Mouse (Mus musculus) forebrain, postnatal 0 days (tissue): ENCODE measurements around the gene Ebf1. TPM values are rescaled to one million over a fixed set of nuclear protein-coding genes. Genes with fewer than 3 reads are reported as not detected.
A peak's percentile ranks its signal among the peaks of the same experiment; 100 is the strongest.

Experiments used
- ATAC-seq: fragments of 200-750 bp; cut with Nextera tagmentation; 2 replicates; pipeline ENCODE4 v1.8.0; 2017; ENCODE audit warnings: mild to moderate bottlenecking, moderate library complexity
- DNase-seq: peaks from one replicate; pipeline ENCODE4 v3.0.0-alpha.2; 2015
- H3K27ac ChIP-seq: fragments of 300-500 bp; sonication (generic); 2 replicates; pipeline ENCODE4 v1.5.1; 2014; ENCODE audit warnings: low read depth, mild to moderate bottlenecking, antibody characterized with exemption, low read length, moderate library complexity, mixed read lengths
- H3K27me3 ChIP-seq: fragments of 300-500 bp; sonication (generic); 2 replicates; pipeline ENCODE4 v1.6.1; 2014; ENCODE audit warnings: mild to moderate bottlenecking, low read length, mixed read lengths; ENCODE audit not compliant: insufficient read depth
- H3K36me3 ChIP-seq: fragments of 300-500 bp; sonication (generic); 2 replicates; pipeline ENCODE4 v1.6.1; 2014; ENCODE audit warnings: mild to moderate bottlenecking, moderate library complexity; ENCODE audit not compliant: insufficient read depth
- H3K4me1 ChIP-seq: fragments of 300-500 bp; sonication (generic); 2 replicates; pipeline ENCODE4 v1.6.1; 2014; ENCODE audit warnings: antibody characterized with exemption; ENCODE audit not compliant: insufficient read depth
- H3K4me2 ChIP-seq: fragments of 300-500 bp; sonication (generic); 2 replicates; pipeline ENCODE4 v1.6.1; 2014; ENCODE audit warnings: low read depth, mild to moderate bottlenecking, moderate library complexity
- H3K4me3 ChIP-seq: fragments of 300-500 bp; sonication (generic); 2 replicates; pipeline ENCODE4 v1.5.1; 2014; ENCODE audit warnings: low read depth, low read length, mixed read lengths
- H3K9ac ChIP-seq: fragments of 300-500 bp; sonication (generic); 2 replicates; pipeline ENCODE4 v1.6.1; 2014; ENCODE audit warnings: mild to moderate bottlenecking
- H3K9me3 ChIP-seq: fragments of 300-500 bp; sonication (generic); 2 replicates; pipeline ENCODE4 v1.6.1; 2016; ENCODE audit warnings: low read length
- CTCF ChIP-seq: sonication (generic); IDR thresholded peaks from 2 replicates; pipeline ENCODE4 v1.5.1; 2016; ENCODE audit warnings: antibody characterized with exemption, control low read depth, low read depth
- WGBS: fragments of 180-500 bp; shearing (Covaris S2); extraction: QIAGEN DNeasy Blood & Tissue Kit; methylation state at CpG from one replicate; pipeline ENCODE4 v1.1.7; 2014; 5-methylcytosine and 5-hydroxymethylcytosine counted together
- polyA plus RNA-seq: library from polyadenylated mRNA; unstranded; fragments of >200 nt; fragmentation: Nextera tagmentation; extraction: Ambion mirVana; gene quantifications from 2 replicates; pipeline ENCODE4 v1.2.1, GENCODE M21; 2015
- total RNA-seq: library from RNA; depleted of rRNA; stranded (reverse); fragments of >200 nt; gene quantifications from 2 replicates; pipeline ENCODE4 v1.2.3, GENCODE M21; 2014

Ebf1 gene
- total and polyA plus RNA-seq, 2 experiments from 2014 or later: 12.9 to 20.6 TPM

DNA sequence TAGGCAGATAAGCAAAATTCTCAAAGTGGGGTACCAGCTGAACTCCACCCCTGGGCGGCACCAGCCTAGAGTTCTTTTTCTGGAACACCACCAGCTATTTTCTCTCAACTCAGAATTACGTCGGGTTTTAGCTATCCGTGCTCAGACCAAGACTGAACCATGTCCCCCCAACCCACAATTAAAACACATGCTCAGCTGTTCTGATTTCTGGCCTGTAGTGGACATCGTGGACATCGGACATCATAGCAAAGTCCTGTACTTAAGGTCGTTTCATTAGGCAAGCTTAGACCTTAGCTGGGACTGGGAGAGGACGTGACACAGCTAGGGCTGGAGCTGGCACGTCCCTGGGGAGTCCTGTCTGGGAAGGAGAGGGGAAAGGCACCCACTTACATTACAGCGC is 5.0 kb upstream of the Ebf1 start:
- no peak overlapping the region for H3K4me3 ChIP-seq
- 4% methylated on average over 10 of the region's 10 CpGs for WGBS
- DNase-seq (no peak), ATAC-seq (no peak)
- H3K27ac ChIP-seq: no peak overlapping the region
- H3K9me3 ChIP-seq: no peaks in the 10 kb centered on the region
- no peaks in the 10 kb centered on the region for H3K36me3 ChIP-seq
- H3K4me2 ChIP-seq: no peak overlapping the region
- H3K4me1 ChIP-seq: 0 out of 2 replicates have a peak, but pooled peaks cover 9% of the 10 kb centered on the region
- no peak for TF ChIP-seq CTCF
- no peak overlapping the region for H3K9ac ChIP-seq
- H3K27me3 ChIP-seq: peaks cover 75% of the 10 kb centered on the region

- Histone ChIP-seq H3K27ac (no peak overlapping the region), H3K4me3 (peak overlapping the region; percentile 22; the same call in 1 of the 2 replicates), H3K36me3 (no peaks in the 10 kb centered on the region), H3K27me3 (peaks cover 79% of the 10 kb centered on the region), H3K9ac (no peak overlapping the region), H3K9me3 (no peaks in the 10 kb centered on the region), H3K4me1 (0 out of 2 replicates have a peak, but pooled peaks cover 9% of the 10 kb centered on the region), H3K4me2 (peak overlapping the region; percentile 34)
- 2% methylated on average over 38 of the region's 38 CpGs for WGBS
- ATAC-seq: no peak
- TF ChIP-seq CTCF: no peak
- no peak for DNase-seq
Measured at GRCm38 (mm10) chr11:44612681-44613410, 4.3 kb upstream of the Ebf1 start.

DNA sequence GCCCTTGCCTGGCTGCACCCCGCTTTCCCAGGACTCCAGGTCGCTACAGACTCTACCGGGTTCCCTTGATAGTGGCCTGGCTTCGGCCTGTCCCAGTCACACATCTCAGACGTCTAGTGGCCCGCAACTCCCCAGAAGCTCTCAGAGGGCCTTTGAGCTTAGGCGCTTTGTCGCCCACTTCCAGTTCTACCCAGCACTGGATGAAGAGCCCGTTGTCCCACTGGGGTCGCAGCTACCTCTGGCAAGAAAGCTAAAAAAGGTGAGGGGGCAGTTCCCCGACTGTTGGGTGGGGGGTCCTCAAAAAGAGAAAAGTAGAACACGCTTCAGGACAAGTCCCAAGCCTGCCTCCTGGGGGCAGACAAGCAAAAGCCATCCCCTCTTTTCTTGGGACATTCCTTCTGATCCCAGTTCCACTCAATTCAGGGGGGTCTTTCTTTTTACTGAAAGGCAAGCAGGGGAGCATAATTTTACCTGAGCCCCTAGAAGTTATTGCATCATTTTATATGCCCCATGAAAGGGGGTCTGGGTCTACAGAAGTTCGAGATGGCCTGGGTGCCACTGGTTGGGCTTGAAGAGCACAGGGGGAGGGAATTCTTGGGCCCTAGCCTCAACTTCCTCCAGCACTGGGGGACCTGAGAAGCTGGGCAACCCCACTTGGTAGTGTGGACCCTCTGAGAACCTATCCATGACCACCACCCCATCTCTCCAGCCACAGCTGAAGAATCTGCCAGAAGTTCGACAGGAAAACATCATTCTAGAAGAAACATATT is 3.5 kb upstream of the Ebf1 start:
- Histone ChIP-seq H3K4me2 (peak overlapping the region; percentile 34), H3K27me3 (peaks cover 71% of the 10 kb centered on the region), H3K4me1 (0 out of 2 replicates have a peak, but pooled peaks cover 9% of the 10 kb centered on the region), H3K4me3 (peak overlapping the region; percentile 22; the same call in 1 of the 2 replicates), H3K36me3 (no peaks in the 10 kb centered on the region), H3K9me3 (no peaks in the 10 kb centered on the region), H3K27ac (no peak overlapping the region), H3K9ac (no peak overlapping the region)
- 6% methylated on average over 14 of the region's 14 CpGs for WGBS
- DNase-seq (no peak), ATAC-seq (no peak)
- TF ChIP-seq CTCF: peak; percentile 56

DNA sequence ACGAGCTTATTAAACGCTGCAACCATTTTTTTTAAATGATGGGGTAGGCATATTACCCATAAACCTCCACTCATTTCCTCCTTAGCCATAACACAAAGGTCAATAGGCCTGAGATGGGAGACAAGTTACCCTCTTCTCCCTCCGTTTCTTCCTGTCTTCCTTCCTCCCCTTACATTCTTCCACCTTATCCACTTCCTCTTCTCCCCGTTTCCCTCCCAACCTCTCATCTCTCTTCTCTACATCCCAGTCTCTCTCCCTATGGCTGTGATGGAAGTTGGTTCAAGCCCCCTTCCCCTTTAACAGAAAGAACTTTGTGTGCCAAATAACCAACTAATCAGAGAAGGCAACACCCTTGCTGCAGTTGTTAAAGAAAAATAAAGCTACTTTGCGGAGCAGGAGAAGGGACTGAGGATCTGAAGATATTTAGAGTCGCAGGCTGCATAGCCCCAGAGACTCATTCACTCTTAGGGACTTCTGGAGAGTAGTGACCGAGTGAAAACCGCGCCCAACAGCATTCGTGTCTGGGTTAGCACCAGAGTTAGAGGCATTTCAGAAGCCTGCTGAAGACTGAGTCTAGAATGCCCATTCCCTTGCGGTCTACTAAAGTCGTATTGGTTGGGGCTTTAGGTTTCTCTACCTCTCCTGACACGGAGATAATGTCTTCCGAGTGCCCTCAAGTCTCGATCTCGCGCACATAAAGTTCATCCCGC is 884 bp upstream of the Ebf1 start:
- Histone ChIP-seq H3K4me3 (peak overlapping the region; percentile 43), H3K9me3 (no peaks in the 10 kb centered on the region), H3K27ac (no peak overlapping the region), H3K27me3 (peaks cover 76% of the 10 kb centered on the region), H3K4me1 (0 out of 2 replicates have a peak, but pooled peaks cover 9% of the 10 kb centered on the region), H3K9ac (no peak overlapping the region), H3K4me2 (peak overlapping the region; percentile 73), H3K36me3 (no peaks in the 10 kb centered on the region)
- no peak for ATAC-seq
- 12% methylated on average over 18 of the region's 18 CpGs for WGBS
- no peak for TF ChIP-seq CTCF
- DNase-seq: no peak

- WGBS: under 1% methylated on average over 51 of the region's 55 CpGs
- H3K4me1 ChIP-seq: 0 out of 2 replicates have a peak, but pooled peaks cover 8% of the 10 kb centered on the region
- peaks cover 74% of the 10 kb centered on the region for H3K27me3 ChIP-seq
- no peaks in the 10 kb centered on the region for H3K36me3 ChIP-seq
- H3K4me2 ChIP-seq: peak overlapping the region; percentile 73
- peak overlapping the region; percentile 43 for H3K4me3 ChIP-seq
- H3K9me3 ChIP-seq: no peaks in the 10 kb centered on the region
- H3K27ac ChIP-seq: peak overlapping the region; percentile 59
- TF ChIP-seq CTCF: peak; percentile 12; the same call in 1 of the 2 replicates
- ATAC-seq (peak; percentile 67), DNase-seq (peak; percentile 75)
- H3K9ac ChIP-seq: peak overlapping the region; percentile 48
Measured at GRCm38 (mm10) chr11:44617734-44618586, 843 bp downstream of the Ebf1 start.
